Mouse (Mus musculus) limb, embryonic 13.5 days (tissue): ENCODE measurements at regions not wholly inside any gene's neighbourhood (a gene's known extent, or its start where the extent isn't known, plus 50 kb on each side); places are given as distances from the start of the nearest gene placed in this dataset.
A peak's percentile ranks its signal among the peaks of the same experiment; 100 is the strongest.

Experiments
- ATAC-seq: fragments of 200-750 bp; cut with Nextera tagmentation; 2 replicates; pipeline ENCODE4 v1.8.0; 2017; ENCODE audit warnings: low read depth, moderate number of reproducible peaks, moderate TSS enrichment; ENCODE audit not compliant: low FRiP score
- H3K27ac ChIP-seq: fragments of 300-500 bp; sonication (generic); 2 replicates; pipeline ENCODE4 v1.5.1; 2015; ENCODE audit warnings: inconsistent platforms, mild to moderate bottlenecking, moderate library complexity
- H3K27me3 ChIP-seq: fragments of 300-500 bp; sonication (generic); 2 replicates; pipeline ENCODE4 v1.6.1; 2015; ENCODE audit warnings: mild to moderate bottlenecking, inconsistent platforms
- H3K36me3 ChIP-seq: fragments of 300-500 bp; sonication (generic); 2 replicates; pipeline ENCODE4 v1.6.1; 2015; ENCODE audit warnings: inconsistent platforms, mild to moderate bottlenecking, moderate library complexity
- H3K4me1 ChIP-seq: fragments of 300-500 bp; sonication (generic); 2 replicates; pipeline ENCODE4 v1.6.1; 2015; ENCODE audit warnings: inconsistent platforms
- H3K4me2 ChIP-seq: fragments of 300-500 bp; sonication (generic); replicated peaks from 2 replicates; pipeline ENCODE4 v1.6.1; 2015; ENCODE audit warnings: inconsistent platforms, mild to moderate bottlenecking, moderate library complexity
- H3K4me3 ChIP-seq: fragments of 300-500 bp; sonication (generic); 2 replicates; pipeline ENCODE4 v1.5.1; 2015; ENCODE audit warnings: moderate library complexity, mild to moderate bottlenecking, inconsistent platforms
- H3K9ac ChIP-seq: fragments of 300-500 bp; sonication (generic); 2 replicates; pipeline ENCODE4 v1.6.1; 2015; ENCODE audit warnings: mild to moderate bottlenecking, inconsistent platforms
- H3K9me3 ChIP-seq: fragments of 300-500 bp; sonication (generic); 2 replicates; pipeline ENCODE4 v1.6.1; 2016; ENCODE audit warnings: inconsistent platforms
- WGBS: fragments of 180-500 bp; shearing (Covaris S2); methylation state at CpG from one replicate; pipeline ENCODE4 v1.1.7; 2015; 5-methylcytosine and 5-hydroxymethylcytosine counted together

DNA sequence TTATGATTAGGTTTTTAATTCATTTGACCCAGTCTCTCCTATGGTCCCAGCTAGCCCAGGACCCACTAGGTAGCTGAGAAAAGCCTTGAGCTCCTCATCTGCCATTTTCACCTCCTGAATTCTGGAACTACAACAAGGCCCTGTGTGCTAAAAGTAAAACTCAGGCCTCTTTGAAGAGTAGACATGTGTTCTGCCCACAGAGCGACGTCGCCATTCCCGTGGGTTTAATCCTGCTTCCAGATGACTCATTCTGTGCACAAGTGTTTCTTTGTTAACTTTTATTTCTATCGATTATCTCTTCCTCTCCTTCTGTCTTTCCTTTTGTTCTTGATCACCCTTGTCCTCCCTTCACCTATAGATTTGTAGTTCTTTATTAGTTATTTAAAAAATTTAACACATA lies 1046.7 kb upstream of the Apob start:
- Histone ChIP-seq H3K4me2 (no peak overlapping the region), H3K27ac (no peak overlapping the region), H3K4me3 (no peak overlapping the region), H3K4me1 (no peaks in the 10 kb centered on the region), H3K36me3 (no peaks in the 10 kb centered on the region), H3K9ac (no peak overlapping the region), H3K9me3 (no peaks in the 10 kb centered on the region), H3K27me3 (no peaks in the 10 kb centered on the region)
- WGBS, result 69% methylated on average over 5 of the region's 5 CpGs
- ATAC-seq, result no peak

- ATAC-seq, result no peak
- 71% methylated on average over 3 of the region's 3 CpGs for WGBS
- Histone ChIP-seq H3K4me3 (no peak overlapping the region), H3K36me3 (no peaks in the 10 kb centered on the region), H3K4me1 (no peaks in the 10 kb centered on the region), H3K9ac (no peak overlapping the region), H3K27ac (no peak overlapping the region), H3K4me2 (no peak overlapping the region), H3K9me3 (no peaks in the 10 kb centered on the region), H3K27me3 (no peaks in the 10 kb centered on the region)
These were observed 1020.8 kb upstream of the Apob start for GRCm38 (mm10) chr12:6956638-6957037.

DNA sequence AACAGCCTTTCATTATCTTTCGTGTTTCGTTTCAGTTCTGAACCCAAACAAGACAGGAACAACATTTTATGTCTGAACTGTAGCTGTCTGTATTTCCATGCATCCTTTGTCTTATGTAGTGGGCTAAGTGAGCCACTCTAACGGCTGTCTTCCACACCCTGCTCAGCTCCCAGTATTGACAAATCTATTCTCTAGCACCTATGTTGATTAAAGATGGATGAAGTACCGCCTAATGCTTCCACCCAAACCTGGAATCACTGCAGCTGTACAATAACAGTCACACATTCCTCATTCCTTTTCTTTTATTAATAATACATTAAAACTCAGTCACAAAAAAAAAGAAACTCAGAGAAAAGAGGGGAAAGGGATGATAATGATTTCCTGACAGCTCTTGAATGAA lies 992.8 kb upstream of the Apob start:
- H3K4me2 ChIP-seq, result no peak overlapping the region
- no peak for ATAC-seq
- WGBS, result 79% methylated on average over 4 of the region's 4 CpGs
- H3K9me3 ChIP-seq, result no peaks in the 10 kb centered on the region
- no peaks in the 10 kb centered on the region for H3K36me3 ChIP-seq
- H3K27me3 ChIP-seq, result no peaks in the 10 kb centered on the region
- no peak overlapping the region for H3K9ac ChIP-seq
- no peak overlapping the region for H3K27ac ChIP-seq
- no peaks in the 10 kb centered on the region for H3K4me1 ChIP-seq
- H3K4me3 ChIP-seq, result no peak overlapping the region

DNA sequence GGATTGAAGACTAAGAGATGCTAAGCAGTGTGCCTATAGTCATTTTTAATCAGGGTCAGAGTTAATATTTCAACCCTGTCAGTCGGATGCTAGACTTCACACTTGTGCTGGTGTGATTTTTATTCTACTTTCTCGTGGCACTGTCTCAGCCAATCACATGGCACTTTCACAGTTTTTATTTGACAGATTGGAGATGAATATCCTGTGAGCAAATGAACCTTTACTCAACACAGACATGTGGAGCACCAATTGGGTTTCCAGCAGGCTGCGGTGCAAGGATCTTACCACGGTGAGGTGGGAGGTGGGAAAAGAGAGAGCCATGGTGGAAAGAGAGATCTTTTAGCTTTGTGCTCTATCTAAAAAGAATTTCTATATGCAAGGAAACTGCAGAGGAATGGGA lies 949.0 kb upstream of the Apob start:
- WGBS, result 79% methylated on average over 4 of the region's 4 CpGs
- H3K9ac ChIP-seq, result no peak overlapping the region
- no peaks in the 10 kb centered on the region for H3K4me1 ChIP-seq
- ATAC-seq, result no peak
- H3K36me3 ChIP-seq, result no peaks in the 10 kb centered on the region
- no peak overlapping the region for H3K4me3 ChIP-seq
- H3K27me3 ChIP-seq, result no peaks in the 10 kb centered on the region
- H3K4me2 ChIP-seq, result no peak overlapping the region
- H3K9me3 ChIP-seq, result no peaks in the 10 kb centered on the region
- no peak overlapping the region for H3K27ac ChIP-seq

DNA sequence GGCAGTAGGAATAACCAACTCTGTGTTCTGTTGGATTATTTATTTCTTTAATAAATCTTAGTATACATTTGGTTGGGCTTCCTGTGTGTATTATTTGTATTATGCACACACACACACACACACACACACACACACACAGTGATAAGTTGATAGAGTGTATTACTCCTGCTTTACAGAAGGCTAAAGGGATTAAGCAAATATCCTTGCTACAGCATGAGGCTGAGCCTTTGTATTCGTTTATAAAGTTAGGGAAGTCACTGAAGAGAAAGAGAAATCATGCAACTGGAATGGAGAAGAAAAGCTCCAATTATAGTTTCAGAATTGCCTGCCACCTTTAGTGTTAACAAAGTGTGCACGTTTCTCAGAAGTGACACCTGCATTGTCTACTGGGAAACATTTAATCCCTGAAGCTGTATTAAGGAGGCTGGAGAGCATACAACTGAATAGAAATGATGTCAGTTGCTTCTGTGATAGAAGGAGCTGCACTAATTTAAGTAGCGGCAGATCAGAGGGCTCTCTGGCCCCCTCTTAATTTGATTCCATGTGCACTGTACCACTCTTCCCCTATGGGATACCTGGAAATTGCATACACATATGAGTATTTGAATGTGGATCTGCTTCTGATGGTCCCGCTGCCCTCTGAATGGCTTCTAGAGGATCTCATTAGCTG lies 947.9 kb upstream of the Apob start:
- Histone ChIP-seq H3K27ac (no peak overlapping the region), H3K9ac (no peak overlapping the region), H3K4me2 (no peak overlapping the region), H3K4me1 (no peaks in the 10 kb centered on the region), H3K9me3 (no peaks in the 10 kb centered on the region), H3K36me3 (no peaks in the 10 kb centered on the region), H3K4me3 (no peak overlapping the region), H3K27me3 (no peaks in the 10 kb centered on the region)
- no peak for ATAC-seq
- WGBS, result 66% methylated on average over 4 of the region's 4 CpGs

GRCm38 (mm10) chr12:7050791-7051190 lies 926.7 kb upstream of the Apob start:
- Histone ChIP-seq H3K27me3 (no peaks in the 10 kb centered on the region), H3K9me3 (no peaks in the 10 kb centered on the region), H3K4me3 (no peak overlapping the region), H3K9ac (no peak overlapping the region), H3K27ac (no peak overlapping the region), H3K4me2 (no peak overlapping the region), H3K4me1 (no peaks in the 10 kb centered on the region), H3K36me3 (no peaks in the 10 kb centered on the region)
- ATAC-seq, result peak; percentile 36; the same call in 1 of the 2 replicates
- 64% methylated on average over 3 of the region's 3 CpGs for WGBS

DNA sequence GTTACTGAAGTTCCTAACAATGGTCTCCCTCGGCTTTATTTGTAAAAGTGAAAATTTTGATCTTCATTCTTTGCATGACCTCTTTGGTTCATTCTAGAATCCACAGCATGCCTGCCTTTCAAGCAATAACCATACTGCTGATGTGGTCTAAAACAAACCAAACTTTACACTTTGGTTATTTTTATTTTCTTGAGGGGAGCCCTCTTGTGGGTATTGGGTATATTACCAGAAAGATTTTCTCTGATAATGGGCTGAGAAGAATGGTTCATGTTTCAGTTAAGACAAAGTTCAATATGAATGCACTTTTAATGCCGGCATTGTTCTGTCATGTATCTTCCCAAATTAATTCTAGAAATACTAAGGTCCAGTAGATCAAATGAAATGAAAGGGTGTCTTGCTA lies 922.9 kb upstream of the Apob start:
- no peak for ATAC-seq
- no peak overlapping the region for H3K27ac ChIP-seq
- H3K4me1 ChIP-seq, result no peaks in the 10 kb centered on the region
- WGBS, result 77% methylated on average over 2 of the region's 2 CpGs
- no peaks in the 10 kb centered on the region for H3K9me3 ChIP-seq
- H3K4me2 ChIP-seq, result no peak overlapping the region
- H3K9ac ChIP-seq, result no peak overlapping the region
- no peaks in the 10 kb centered on the region for H3K36me3 ChIP-seq
- H3K4me3 ChIP-seq, result no peak overlapping the region
- no peaks in the 10 kb centered on the region for H3K27me3 ChIP-seq

DNA sequence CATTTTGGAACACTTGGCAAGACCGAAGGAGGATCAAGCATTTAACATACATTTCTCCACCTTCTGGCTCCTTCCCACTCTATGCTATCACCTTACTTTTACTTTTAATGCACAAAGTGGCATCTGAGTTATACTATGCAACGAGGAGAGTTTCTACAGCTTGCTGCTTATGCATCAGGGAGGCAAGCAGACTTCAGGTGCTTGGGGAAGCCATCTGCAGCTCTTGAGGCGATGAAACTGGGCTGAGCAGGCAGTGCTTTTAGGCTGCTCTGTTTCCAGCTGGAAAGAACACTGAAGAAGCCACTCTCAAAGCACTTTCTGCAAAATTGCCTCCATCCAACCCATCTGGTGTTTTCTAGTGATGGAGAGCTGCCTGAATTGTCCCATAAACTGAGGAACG lies 882.9 kb upstream of the Apob start:
- Histone ChIP-seq H3K9ac (no peak overlapping the region), H3K4me3 (no peak overlapping the region), H3K36me3 (no peaks in the 10 kb centered on the region), H3K9me3 (no peaks in the 10 kb centered on the region), H3K27ac (no peak overlapping the region), H3K4me1 (no peaks in the 10 kb centered on the region), H3K4me2 (no peak overlapping the region), H3K27me3 (peaks cover 4% of the 10 kb centered on the region; the same call in 1 of the 2 replicates)
- 76% methylated on average over 4 of the region's 4 CpGs for WGBS
- no peak for ATAC-seq

- Histone ChIP-seq H3K9me3 (no peaks in the 10 kb centered on the region), H3K4me1 (no peaks in the 10 kb centered on the region), H3K4me3 (no peak overlapping the region), H3K27me3 (peaks cover 4% of the 10 kb centered on the region; the same call in 1 of the 2 replicates), H3K36me3 (no peaks in the 10 kb centered on the region), H3K9ac (no peak overlapping the region), H3K27ac (no peak overlapping the region), H3K4me2 (no peak overlapping the region)
- 65% methylated on average over 1 of the region's 1 CpGs for WGBS
- no peak for ATAC-seq
These were observed 882.0 kb upstream of the Apob start for GRCm38 (mm10) chr12:7095440-7095839.

DNA sequence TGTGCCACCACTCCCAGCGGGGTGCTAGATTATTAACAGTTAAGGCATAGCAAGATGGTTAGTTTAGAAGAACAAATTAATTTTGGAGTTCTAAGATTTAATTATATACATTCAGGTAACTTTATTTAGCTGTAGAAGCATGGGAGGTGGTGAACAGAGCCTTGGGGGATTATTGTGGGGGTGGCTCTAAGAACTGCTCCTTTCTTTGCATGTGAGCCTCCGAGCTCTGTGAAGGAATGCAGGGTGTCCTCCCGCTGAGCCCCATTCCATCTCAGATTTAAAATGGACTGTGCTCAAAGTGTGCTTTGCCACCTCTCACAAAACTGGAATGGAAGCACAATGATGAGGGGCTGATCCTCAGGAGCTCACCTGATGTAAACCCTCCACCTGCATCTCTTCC lies 881.2 kb upstream of the Apob start:
- H3K27me3 ChIP-seq, result peaks cover 4% of the 10 kb centered on the region; the same call in 1 of the 2 replicates
- ATAC-seq, result no peak
- H3K36me3 ChIP-seq, result no peaks in the 10 kb centered on the region
- H3K27ac ChIP-seq, result no peak overlapping the region
- H3K9ac ChIP-seq, result no peak overlapping the region
- H3K4me2 ChIP-seq, result no peak overlapping the region
- no peak overlapping the region for H3K4me3 ChIP-seq
- no peaks in the 10 kb centered on the region for H3K4me1 ChIP-seq
- no peaks in the 10 kb centered on the region for H3K9me3 ChIP-seq
- WGBS, result 67% methylated on average over 3 of the region's 3 CpGs

- Histone ChIP-seq H3K27me3 (no peaks in the 10 kb centered on the region), H3K4me2 (no peak overlapping the region), H3K4me1 (no peaks in the 10 kb centered on the region), H3K4me3 (no peak overlapping the region), H3K36me3 (no peaks in the 10 kb centered on the region), H3K9me3 (no peaks in the 10 kb centered on the region), H3K9ac (no peak overlapping the region), H3K27ac (no peak overlapping the region)
- WGBS, result 64% methylated on average over 3 of the region's 3 CpGs
- no peak for ATAC-seq
These were observed 838.4 kb upstream of the Apob start for GRCm38 (mm10) chr12:7139044-7139443.
